Mouse (Mus musculus): ENCODE results near the gene Cwc27.

DNA sequence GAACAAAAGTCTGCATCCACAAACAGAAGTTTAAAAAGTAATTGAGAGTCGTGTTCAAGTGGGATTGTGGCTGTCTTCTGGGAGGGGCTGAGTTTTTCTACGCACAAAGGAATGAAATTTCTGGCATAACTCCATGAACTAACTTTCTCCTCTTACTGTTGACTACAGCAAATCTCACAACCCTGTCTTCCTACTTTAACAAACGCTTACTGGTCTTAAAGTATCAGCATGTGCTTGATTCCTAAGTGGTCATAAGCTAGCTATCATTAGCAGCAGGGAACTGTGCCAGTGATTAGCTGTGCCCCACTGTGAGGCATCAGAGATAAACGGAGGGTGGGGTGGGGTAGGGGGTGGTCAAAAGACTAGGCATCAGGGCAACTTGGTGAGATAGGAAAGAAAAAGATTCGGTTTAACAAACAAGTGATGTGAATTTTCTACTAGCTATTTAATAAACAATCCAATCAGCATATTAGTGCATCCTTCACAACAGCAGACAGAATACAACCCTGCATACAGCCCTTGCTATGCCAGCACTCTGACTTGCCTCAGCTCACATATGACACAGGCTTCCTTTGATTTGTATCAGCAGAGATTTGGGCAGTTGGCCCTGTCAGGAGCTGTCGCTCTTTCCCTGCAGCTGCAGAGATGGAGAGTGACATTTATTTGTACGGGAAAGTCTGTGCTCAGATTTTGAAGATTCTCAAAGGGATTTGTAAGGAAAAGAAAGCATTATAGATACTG, 184.3 kb downstream of the Cwc27 start:
- no peak for TF ChIP-seq CTCF (IDR thresholded peaks at IDR 0.05; ENCODE audit: control insufficient read depth, insufficient read depth, insufficient replicate concordance, low read depth, low read length)
- TF ChIP-seq POLR2A (IDR thresholded peaks at IDR 0.05; ENCODE audit: control insufficient read depth, low read depth, low read length): no peak
